Mouse (Mus musculus): ENCODE measurements around the gene Il5.

GRCm38 (mm10) chr11:53733824-53734223, 13.2 kb downstream of the Il5 start:
- no peak for TF ChIP-seq CTCF (IDR thresholded peaks at IDR 0.05; ENCODE audit: borderline replicate concordance, control insufficient read depth, extremely low read depth, insufficient read depth, low read length, poor library complexity)
- no peak for TF ChIP-seq POLR2A (IDR thresholded peaks at IDR 0.05; ENCODE audit: control insufficient read depth, extremely low read depth, insufficient read depth, low read length, poor library complexity)

All from thymus, adult 2 months (tissue).